Mouse (Mus musculus) MEL-GATA-1-ER (cell line): ENCODE results near the gene Baz1b.

Experiments
- DNase-seq: peaks from one replicate; pipeline ENCODE4 v3.0.0-alpha.2; 2012; ENCODE audit warnings: low read depth; ENCODE audit errors: extremely low read depth

Gene Baz1b

GRCm38 (mm10) chr5:135186621-135187348, at the start of gene Baz1b:
Baz1b (plus strand) TSS chr5:135187264.
- DNase-seq: peak; percentile 90

- DNase-seq: no peak
These were observed 47.2 kb upstream of the Baz1b start for GRCm38 (mm10) chr5:135139881-135140280.

GRCm38 (mm10) chr5:135144469-135144868, 42.6 kb upstream of the Baz1b start:
- peak; percentile 63 for DNase-seq

GRCm38 (mm10) chr5:135145532-135145931, 41.5 kb upstream of the Baz1b start:
- peak; percentile 82 for DNase-seq

- DNase-seq: no peak
These were observed 41.1 kb upstream of the Baz1b start for GRCm38 (mm10) chr5:135145955-135146354.

GRCm38 (mm10) chr5:135148715-135149052, 38.4 kb upstream of the Baz1b start:
- DNase-seq: no peak

GRCm38 (mm10) chr5:135149053-135149819, 37.8 kb upstream of the Baz1b start, which contains the start of gene Tbl2:
Tbl2 (plus strand) TSS chr5:135149657.
- DNase-seq: peak; percentile 96

- DNase-seq: no peak
These were observed 37.3 kb upstream of the Baz1b start for GRCm38 (mm10) chr5:135149820-135150178.

GRCm38 (mm10) chr5:135156496-135156895, 30.6 kb upstream of the Baz1b start:
- DNase-seq: no peak

- DNase-seq: no peak
These were observed 25.8 kb upstream of the Baz1b start for GRCm38 (mm10) chr5:135161221-135161620.

GRCm38 (mm10) chr5:135161650-135162049, 25.4 kb upstream of the Baz1b start:
- DNase-seq: no peak

- no peak for DNase-seq
These were observed 24.7 kb upstream of the Baz1b start for GRCm38 (mm10) chr5:135162361-135162760.

- no peak for DNase-seq
These were observed 24.2 kb upstream of the Baz1b start for GRCm38 (mm10) chr5:135162821-135163220.

- no peak for DNase-seq
These were observed 20.2 kb upstream of the Baz1b start for GRCm38 (mm10) chr5:135166909-135167308.

GRCm38 (mm10) chr5:135167469-135167868, 19.6 kb upstream of the Baz1b start:
- no peak for DNase-seq

- DNase-seq: peak; percentile 89
These were observed 18.7 kb upstream of the Baz1b start, which contains the start of gene Bcl7b for GRCm38 (mm10) chr5:135168063-135169062. Bcl7b (plus strand) TSS chr5:135168283.

GRCm38 (mm10) chr5:135169479-135169878, 17.6 kb upstream of the Baz1b start:
- DNase-seq: no peak

GRCm38 (mm10) chr5:135171688-135172220, 15.3 kb upstream of the Baz1b start:
- DNase-seq: no peak

- no peak for DNase-seq
These were observed 14.1 kb upstream of the Baz1b start for GRCm38 (mm10) chr5:135172986-135173385.

GRCm38 (mm10) chr5:135175086-135175485, 12.0 kb upstream of the Baz1b start:
- no peak for DNase-seq

GRCm38 (mm10) chr5:135178523-135178922, 8.5 kb upstream of the Baz1b start:
- DNase-seq: no peak
